Mouse (Mus musculus) hindbrain, embryonic 13.5 days (tissue): ENCODE data around the gene Crim1. TPM values are rescaled to one million over a fixed set of nuclear protein-coding genes. Genes with fewer than 3 reads are reported as not detected.

Source experiments
- ATAC-seq: fragments of 200-750 bp; cut with Nextera tagmentation; 2 replicates; pipeline ENCODE4 v1.8.0; 2017; ENCODE audit warnings: moderate TSS enrichment; ENCODE audit not compliant: low FRiP score
- H3K27ac ChIP-seq: fragments of 300-500 bp; sonication (generic); 2 replicates; pipeline ENCODE4 v1.5.1; 2015; ENCODE audit warnings: inconsistent platforms, mild to moderate bottlenecking, moderate library complexity
- H3K27me3 ChIP-seq: fragments of 300-500 bp; sonication (generic); 2 replicates; pipeline ENCODE4 v1.6.1; 2015; ENCODE audit warnings: mild to moderate bottlenecking, inconsistent platforms
- H3K36me3 ChIP-seq: fragments of 300-500 bp; sonication (generic); 2 replicates; pipeline ENCODE4 v1.6.1; 2015; ENCODE audit warnings: mild to moderate bottlenecking, inconsistent platforms
- H3K4me1 ChIP-seq: fragments of 300-500 bp; sonication (generic); replicated peaks from 2 replicates; pipeline ENCODE4 v1.6.1; 2015; ENCODE audit warnings: inconsistent platforms
- H3K4me2 ChIP-seq: fragments of 300-500 bp; sonication (generic); 2 replicates; pipeline ENCODE4 v1.6.1; 2015; ENCODE audit warnings: inconsistent platforms, mild to moderate bottlenecking, moderate library complexity
- H3K4me3 ChIP-seq: fragments of 300-500 bp; sonication (generic); 2 replicates; pipeline ENCODE4 v1.5.1; 2015; ENCODE audit warnings: mild to moderate bottlenecking, inconsistent platforms
- H3K9ac ChIP-seq: fragments of 300-500 bp; sonication (generic); 2 replicates; pipeline ENCODE4 v1.6.1; 2015; ENCODE audit warnings: mild to moderate bottlenecking, inconsistent platforms
- H3K9me3 ChIP-seq: fragments of 300-500 bp; sonication (generic); 2 replicates; pipeline ENCODE4 v1.6.1; 2016; ENCODE audit warnings: inconsistent platforms
- WGBS: fragments of 180-500 bp; shearing (Covaris S2); methylation state at CpG from one replicate; pipeline ENCODE4 v1.1.7; 2015; 5-methylcytosine and 5-hydroxymethylcytosine counted together
- polyA plus RNA-seq: library from polyadenylated mRNA; unstranded; fragments of >200 nt; fragmentation: Nextera tagmentation; extraction: Ambion mirVana; gene quantifications from 2 replicates; pipeline ENCODE4 v1.2.1, GENCODE M21; 2015

The Crim1 gene
- polyA plus RNA-seq, 1 experiment from 2014 or later: 10.4 TPM

- Histone ChIP-seq H3K9ac (no peak overlapping the region), H3K27ac (no peak overlapping the region), H3K9me3 (no peaks in the 10 kb centered on the region), H3K27me3 (no peaks in the 10 kb centered on the region), H3K36me3 (peaks cover 54% of the 10 kb centered on the region), H3K4me2 (no peak overlapping the region), H3K4me1 (no peaks in the 10 kb centered on the region), H3K4me3 (no peak overlapping the region)
- no peak for ATAC-seq
- 90% methylated on average over 8 of the region's 8 CpGs for WGBS
These were observed 173.8 kb downstream of the Crim1 start for GRCm38 (mm10) chr17:78373849-78374248.

GRCm38 (mm10) chr17:78374756-78375155, 174.7 kb downstream of the Crim1 start:
- no peaks in the 10 kb centered on the region for H3K4me1 ChIP-seq
- no peak overlapping the region for H3K4me2 ChIP-seq
- no peaks in the 10 kb centered on the region for H3K9me3 ChIP-seq
- H3K4me3 ChIP-seq: no peak overlapping the region
- ATAC-seq: no peak
- 42% methylated on average over 10 of the region's 10 CpGs for WGBS
- no peak overlapping the region for H3K9ac ChIP-seq
- H3K27me3 ChIP-seq: no peaks in the 10 kb centered on the region
- H3K36me3 ChIP-seq: peaks cover 45% of the 10 kb centered on the region
- no peak overlapping the region for H3K27ac ChIP-seq

- H3K9ac ChIP-seq: no peak overlapping the region
- no peaks in the 10 kb centered on the region for H3K9me3 ChIP-seq
- no peaks in the 10 kb centered on the region for H3K4me1 ChIP-seq
- H3K27ac ChIP-seq: no peak overlapping the region
- peaks cover 31% of the 10 kb centered on the region for H3K36me3 ChIP-seq
- H3K4me3 ChIP-seq: no peak overlapping the region
- no peak overlapping the region for H3K4me2 ChIP-seq
- 73% methylated on average over 8 of the region's 8 CpGs for WGBS
- ATAC-seq: no peak
- no peaks in the 10 kb centered on the region for H3K27me3 ChIP-seq
These were observed 176.5 kb downstream of the Crim1 start for GRCm38 (mm10) chr17:78376587-78376986.

- H3K27ac ChIP-seq: no peak overlapping the region
- H3K36me3 ChIP-seq: peaks cover 28% of the 10 kb centered on the region
- no peaks in the 10 kb centered on the region for H3K4me1 ChIP-seq
- H3K4me2 ChIP-seq: no peak overlapping the region
- H3K9me3 ChIP-seq: no peaks in the 10 kb centered on the region
- H3K27me3 ChIP-seq: no peaks in the 10 kb centered on the region
- H3K4me3 ChIP-seq: no peak overlapping the region
- 88% methylated on average over 8 of the region's 8 CpGs for WGBS
- no peak overlapping the region for H3K9ac ChIP-seq
- no peak for ATAC-seq
These were observed 179.2 kb downstream of the Crim1 start for GRCm38 (mm10) chr17:78379079-78379729.

GRCm38 (mm10) chr17:78379730-78380245, 179.7 kb downstream of the Crim1 start:
- H3K4me1 ChIP-seq: no peaks in the 10 kb centered on the region
- WGBS: 59% methylated on average over 11 of the region's 11 CpGs

GRCm38 (mm10) chr17:78382321-78382720, 182.3 kb downstream of the Crim1 start:
- H3K36me3 ChIP-seq: peaks cover 21% of the 10 kb centered on the region
- no peak for ATAC-seq
- H3K9ac ChIP-seq: no peak overlapping the region
- H3K4me2 ChIP-seq: no peak overlapping the region
- no peaks in the 10 kb centered on the region for H3K4me1 ChIP-seq
- no peaks in the 10 kb centered on the region for H3K27me3 ChIP-seq
- no peaks in the 10 kb centered on the region for H3K9me3 ChIP-seq
- WGBS: 96% methylated on average over 3 of the region's 3 CpGs
- H3K4me3 ChIP-seq: no peak overlapping the region
- no peak overlapping the region for H3K27ac ChIP-seq

More at GRCm38 (mm10) chr17:78379730-78380245, 179.7 kb downstream of the Crim1 start:
- no peak overlapping the region for H3K27ac ChIP-seq
- H3K9me3 ChIP-seq: no peaks in the 10 kb centered on the region
- no peak overlapping the region for H3K9ac ChIP-seq
- no peaks in the 10 kb centered on the region for H3K27me3 ChIP-seq
- peaks cover 22% of the 10 kb centered on the region for H3K36me3 ChIP-seq
- H3K4me2 ChIP-seq: no peak overlapping the region
- no peak for ATAC-seq
- H3K4me3 ChIP-seq: no peak overlapping the region

- 0 out of 2 replicates have a peak, but pooled peaks cover 3% of the 10 kb centered on the region for H3K36me3 ChIP-seq
- H3K4me1 ChIP-seq: no peaks in the 10 kb centered on the region
- H3K9me3 ChIP-seq: no peaks in the 10 kb centered on the region
- ATAC-seq: no peak
- no peak overlapping the region for H3K9ac ChIP-seq
- H3K4me3 ChIP-seq: no peak overlapping the region
- 85% methylated on average over 9 of the region's 9 CpGs for WGBS
- no peak overlapping the region for H3K27ac ChIP-seq
- no peak overlapping the region for H3K4me2 ChIP-seq
- H3K27me3 ChIP-seq: no peaks in the 10 kb centered on the region
These were observed 187.6 kb downstream of the Crim1 start for GRCm38 (mm10) chr17:78387665-78388064.

GRCm38 (mm10) chr17:78388101-78388847, 188.2 kb downstream of the Crim1 start:
- Histone ChIP-seq H3K27me3 (no peaks in the 10 kb centered on the region), H3K27ac (no peak overlapping the region), H3K4me3 (no peak overlapping the region), H3K4me1 (no peaks in the 10 kb centered on the region), H3K9ac (no peak overlapping the region), H3K36me3 (0 out of 2 replicates have a peak, but pooled peaks cover 3% of the 10 kb centered on the region), H3K9me3 (no peaks in the 10 kb centered on the region), H3K4me2 (no peak overlapping the region)
- 89% methylated on average over 9 of the region's 9 CpGs for WGBS
- no peak for ATAC-seq

- H3K4me2 ChIP-seq: no peak overlapping the region
- H3K27me3 ChIP-seq: no peaks in the 10 kb centered on the region
- no peaks in the 10 kb centered on the region for H3K9me3 ChIP-seq
- H3K9ac ChIP-seq: no peak overlapping the region
- H3K4me1 ChIP-seq: no peaks in the 10 kb centered on the region
- H3K36me3 ChIP-seq: 0 out of 2 replicates have a peak, but pooled peaks cover 3% of the 10 kb centered on the region
- H3K4me3 ChIP-seq: no peak overlapping the region
- ATAC-seq: no peak
- H3K27ac ChIP-seq: no peak overlapping the region
- 94% methylated on average over 5 of the region's 5 CpGs for WGBS
These were observed 189.5 kb downstream of the Crim1 start for GRCm38 (mm10) chr17:78389573-78389972.

GRCm38 (mm10) chr17:78392401-78393087, 192.5 kb downstream of the Crim1 start:
- no peak for ATAC-seq
- no peak overlapping the region for H3K27ac ChIP-seq
- H3K4me3 ChIP-seq: no peak overlapping the region
- H3K27me3 ChIP-seq: no peaks in the 10 kb centered on the region
- no peaks in the 10 kb centered on the region for H3K9me3 ChIP-seq
- no peaks in the 10 kb centered on the region for H3K4me1 ChIP-seq
- 86% methylated on average over 9 of the region's 9 CpGs for WGBS
- H3K36me3 ChIP-seq: peaks cover 6% of the 10 kb centered on the region
- H3K4me2 ChIP-seq: no peak overlapping the region
- no peak overlapping the region for H3K9ac ChIP-seq

GRCm38 (mm10) chr17:78400130-78400840, 200.2 kb downstream of the Crim1 start:
- 0 out of 2 replicates have a peak, but pooled peaks cover 3% of the 10 kb centered on the region for H3K4me1 ChIP-seq
- ATAC-seq: no peak
- WGBS: 81% methylated on average over 12 of the region's 12 CpGs
- H3K27me3 ChIP-seq: no peaks in the 10 kb centered on the region
- H3K9me3 ChIP-seq: no peaks in the 10 kb centered on the region
- H3K36me3 ChIP-seq: peaks cover 27% of the 10 kb centered on the region
- no peak overlapping the region for H3K4me2 ChIP-seq
- no peak overlapping the region for H3K4me3 ChIP-seq
- H3K27ac ChIP-seq: no peak overlapping the region
- H3K9ac ChIP-seq: no peak overlapping the region

- H3K27ac ChIP-seq: no peak overlapping the region
- H3K4me3 ChIP-seq: no peak overlapping the region
- peaks cover 24% of the 10 kb centered on the region for H3K36me3 ChIP-seq
- no peaks in the 10 kb centered on the region for H3K9me3 ChIP-seq
- H3K4me1 ChIP-seq: 0 out of 2 replicates have a peak, but pooled peaks cover 3% of the 10 kb centered on the region
- 79% methylated on average over 6 of the region's 6 CpGs for WGBS
- H3K9ac ChIP-seq: no peak overlapping the region
- H3K4me2 ChIP-seq: no peak overlapping the region
- ATAC-seq: no peak
- no peaks in the 10 kb centered on the region for H3K27me3 ChIP-seq
These were observed 201.3 kb downstream of the Crim1 start for GRCm38 (mm10) chr17:78401311-78401710.
